Mouse (Mus musculus) forebrain, embryonic 11.5 days (tissue): ENCODE results near the gene Rflnb. TPM values are rescaled to one million over a fixed set of nuclear protein-coding genes. Genes with fewer than 3 reads are reported as not detected.

ENCODE experiments used
- ATAC-seq: fragments of 200-750 bp; cut with Nextera tagmentation; replicated peaks from 2 replicates; pipeline ENCODE4 v1.8.0; 2017; ENCODE audit warnings: moderate TSS enrichment; ENCODE audit not compliant: low FRiP score
- DNase-seq: peaks from one replicate; pipeline ENCODE4 v3.0.0-alpha.2; 2017; ENCODE audit warnings: low spot score
- H3K27ac ChIP-seq: fragments of 300-500 bp; sonication (generic); 2 replicates; pipeline ENCODE4 v1.5.1; 2014; ENCODE audit warnings: low read depth, low read length
- H3K27me3 ChIP-seq: fragments of 300-500 bp; sonication (generic); 2 replicates; pipeline ENCODE4 v1.6.1; 2014; ENCODE audit warnings: mild to moderate bottlenecking, low read length, mixed read lengths; ENCODE audit not compliant: control insufficient read depth, insufficient read depth
- H3K36me3 ChIP-seq: fragments of 300-500 bp; sonication (generic); 2 replicates; pipeline ENCODE4 v1.6.1; 2014; ENCODE audit warnings: mild to moderate bottlenecking, low read length, moderate library complexity, mixed read lengths; ENCODE audit not compliant: control insufficient read depth, insufficient read depth
- H3K4me1 ChIP-seq: fragments of 300-500 bp; sonication (generic); replicated peaks from 2 replicates; pipeline ENCODE4 v1.6.1; 2014; ENCODE audit warnings: low read length, mixed read lengths; ENCODE audit not compliant: control insufficient read depth, insufficient read depth
- H3K4me2 ChIP-seq: fragments of 300-500 bp; sonication (generic); 2 replicates; pipeline ENCODE4 v1.6.1; 2014; ENCODE audit warnings: low read depth, mild to moderate bottlenecking, low read length, moderate library complexity, mixed read lengths; ENCODE audit not compliant: severe bottlenecking
- H3K4me3 ChIP-seq: fragments of 300-500 bp; sonication (generic); 2 replicates; pipeline ENCODE4 v1.5.1; 2014; ENCODE audit warnings: low read depth, low read length
- H3K9ac ChIP-seq: fragments of 300-500 bp; sonication (generic); 2 replicates; pipeline ENCODE4 v1.6.1; 2014; ENCODE audit warnings: low read length
- H3K9me3 ChIP-seq: fragments of 300-500 bp; sonication (generic); 2 replicates; pipeline ENCODE4 v1.6.1; 2016; ENCODE audit warnings: low read length, mixed read lengths; ENCODE audit not compliant: control insufficient read depth
- WGBS: fragments of 180-500 bp; shearing (Covaris S2); extraction: QIAGEN DNeasy Blood & Tissue Kit; methylation state at CpG from one replicate; pipeline ENCODE4 v1.1.7; 2014; 5-methylcytosine and 5-hydroxymethylcytosine counted together
- polyA plus RNA-seq: library from polyadenylated mRNA; unstranded; fragments of >200 nt; fragmentation: Nextera tagmentation; extraction: Ambion mirVana; gene quantifications from 2 replicates; pipeline ENCODE4 v1.2.1, GENCODE M21; 2014

Gene Rflnb
- polyA plus RNA-seq, 1 experiment from 2014 or later: 12.1 TPM

GRCm38 (mm10) chr11:75990965-75991835 is 36.4 kb downstream of the Rflnb start:
- no peaks in the 10 kb centered on the region for H3K4me1 ChIP-seq
- no peaks in the 10 kb centered on the region for H3K9me3 ChIP-seq
- H3K36me3 ChIP-seq: no peaks in the 10 kb centered on the region
- H3K4me3 ChIP-seq: no peak overlapping the region
- no peak overlapping the region for H3K27ac ChIP-seq
- H3K4me2 ChIP-seq: no peak overlapping the region
- DNase-seq (no peak), ATAC-seq (no peak)
- no peak overlapping the region for H3K9ac ChIP-seq
- 81% methylated on average over 15 of the region's 15 CpGs for WGBS
- H3K27me3 ChIP-seq: no peaks in the 10 kb centered on the region

- no peaks in the 10 kb centered on the region for H3K27me3 ChIP-seq
- ATAC-seq (no peak), DNase-seq (no peak)
- WGBS: 75% methylated on average over 7 of the region's 7 CpGs
- no peaks in the 10 kb centered on the region for H3K36me3 ChIP-seq
- H3K4me3 ChIP-seq: no peak overlapping the region
- no peak overlapping the region for H3K9ac ChIP-seq
- no peaks in the 10 kb centered on the region for H3K4me1 ChIP-seq
- H3K9me3 ChIP-seq: no peaks in the 10 kb centered on the region
- no peak overlapping the region for H3K4me2 ChIP-seq
- H3K27ac ChIP-seq: no peak overlapping the region
Observed at GRCm38 (mm10) chr11:75985948-75986347, 41.6 kb downstream of the Rflnb start.

- H3K27me3 ChIP-seq: no peaks in the 10 kb centered on the region
- DNase-seq (no peak), ATAC-seq (no peak)
- no peak overlapping the region for H3K27ac ChIP-seq
- no peak overlapping the region for H3K9ac ChIP-seq
- 75% methylated on average over 1 of the region's 1 CpGs for WGBS
- H3K4me2 ChIP-seq: no peak overlapping the region
- no peak overlapping the region for H3K4me3 ChIP-seq
- H3K9me3 ChIP-seq: no peaks in the 10 kb centered on the region
- H3K4me1 ChIP-seq: no peaks in the 10 kb centered on the region
- no peaks in the 10 kb centered on the region for H3K36me3 ChIP-seq
Observed at GRCm38 (mm10) chr11:75984581-75984980, 43.0 kb downstream of the Rflnb start.

GRCm38 (mm10) chr11:75983194-75983593 is 44.4 kb downstream of the Rflnb start:
- WGBS: 67% methylated on average over 4 of the region's 4 CpGs
- H3K36me3 ChIP-seq: no peaks in the 10 kb centered on the region
- ATAC-seq: no peak
- H3K4me1 ChIP-seq: no peaks in the 10 kb centered on the region
- DNase-seq: no peak
- no peak overlapping the region for H3K4me3 ChIP-seq
- no peaks in the 10 kb centered on the region for H3K27me3 ChIP-seq
- no peak overlapping the region for H3K27ac ChIP-seq
- H3K4me2 ChIP-seq: no peak overlapping the region
- H3K9me3 ChIP-seq: no peaks in the 10 kb centered on the region
- H3K9ac ChIP-seq: no peak overlapping the region

GRCm38 (mm10) chr11:75980413-75980812 is 47.2 kb downstream of the Rflnb start:
- 37% methylated on average over 2 of the region's 2 CpGs for WGBS
- Histone ChIP-seq H3K4me2 (no peak overlapping the region), H3K4me3 (no peak overlapping the region), H3K36me3 (no peaks in the 10 kb centered on the region), H3K9me3 (no peaks in the 10 kb centered on the region), H3K27ac (no peak overlapping the region), H3K27me3 (no peaks in the 10 kb centered on the region), H3K4me1 (no peaks in the 10 kb centered on the region), H3K9ac (no peak overlapping the region)
- no peak for DNase-seq
- no peak for ATAC-seq

GRCm38 (mm10) chr11:75978051-75978450 is 49.5 kb downstream of the Rflnb start:
- no peak overlapping the region for H3K4me3 ChIP-seq
- no peak overlapping the region for H3K27ac ChIP-seq
- H3K27me3 ChIP-seq: no peaks in the 10 kb centered on the region
- peaks cover 3% of the 10 kb centered on the region for H3K9me3 ChIP-seq
- H3K36me3 ChIP-seq: no peaks in the 10 kb centered on the region
- 83% methylated on average over 6 of the region's 6 CpGs for WGBS
- ATAC-seq (no peak), DNase-seq (no peak)
- no peak overlapping the region for H3K4me2 ChIP-seq
- no peaks in the 10 kb centered on the region for H3K4me1 ChIP-seq
- no peak overlapping the region for H3K9ac ChIP-seq

- no peak for ATAC-seq
- Histone ChIP-seq H3K9ac (no peak overlapping the region), H3K27ac (no peak overlapping the region), H3K27me3 (no peaks in the 10 kb centered on the region), H3K9me3 (peaks cover 3% of the 10 kb centered on the region), H3K4me1 (no peaks in the 10 kb centered on the region), H3K4me3 (no peak overlapping the region), H3K4me2 (no peak overlapping the region), H3K36me3 (no peaks in the 10 kb centered on the region)
- no peak for DNase-seq
- 73% methylated on average over 8 of the region's 8 CpGs for WGBS
Observed at GRCm38 (mm10) chr11:75976748-75977147, 50.8 kb downstream of the Rflnb start.

GRCm38 (mm10) chr11:75973988-75974387 is 53.6 kb downstream of the Rflnb start:
- no peaks in the 10 kb centered on the region for H3K36me3 ChIP-seq
- no peak overlapping the region for H3K27ac ChIP-seq
- H3K4me1 ChIP-seq: no peaks in the 10 kb centered on the region
- H3K9ac ChIP-seq: no peak overlapping the region
- WGBS: 74% methylated on average over 1 of the region's 1 CpGs
- no peak overlapping the region for H3K4me2 ChIP-seq
- H3K9me3 ChIP-seq: peaks cover 3% of the 10 kb centered on the region
- ATAC-seq (no peak), DNase-seq (no peak)
- H3K4me3 ChIP-seq: no peak overlapping the region
- H3K27me3 ChIP-seq: no peaks in the 10 kb centered on the region
